Mouse (Mus musculus) liver, adult 2 months (tissue): Measurements from ENCODE around the gene Gnaq. TPM values are rescaled to one million over a fixed set of nuclear protein-coding genes. Genes with fewer than 3 reads are reported as not detected.

ENCODE experiments used
- DNase-seq: peaks from one replicate; pipeline ENCODE4 v3.0.0-alpha.2; 2011; ENCODE audit warnings: low read depth, low spot score; ENCODE audit errors: extremely low read depth
- H3K27ac ChIP-seq: fragments of 200-500 bp; replicated peaks from 2 replicates; pipeline ENCODE4 v1.5.1; 2012; ENCODE audit warnings: low read depth, mild to moderate bottlenecking, control low read depth, inconsistent platforms, low read length; ENCODE audit not compliant: insufficient read depth
- H3K27me3 ChIP-seq: fragments of 200-500 bp; 2 replicates; pipeline ENCODE4 v1.6.1; 2012; ENCODE audit warnings: mild to moderate bottlenecking, moderate library complexity, low read length, inconsistent platforms; ENCODE audit not compliant: control insufficient read depth, insufficient read depth
- H3K36me3 ChIP-seq: fragments of 200-500 bp; 2 replicates; pipeline ENCODE4 v1.6.1; 2012; ENCODE audit warnings: low read length, inconsistent platforms; ENCODE audit not compliant: control insufficient read depth, insufficient read depth
- H3K4me1 ChIP-seq: fragments of 200-500 bp; 2 replicates; pipeline ENCODE4 v1.6.1; 2011; ENCODE audit warnings: low read length; ENCODE audit not compliant: control insufficient read depth, insufficient read depth
- H3K4me3 ChIP-seq: fragments of 200-500 bp; 2 replicates; pipeline ENCODE4 v1.5.1; 2011; ENCODE audit warnings: low read depth, mild to moderate bottlenecking, control low read depth, low read length, moderate library complexity; ENCODE audit not compliant: insufficient read depth
- H3K79me2 ChIP-seq: fragments of 200-500 bp; 2 replicates; pipeline ENCODE4 v1.6.1; 2012; ENCODE audit warnings: inconsistent platforms, mild to moderate bottlenecking, low read length, moderate library complexity; ENCODE audit not compliant: control insufficient read depth, insufficient read depth
- H3K9ac ChIP-seq: fragments of 200-500 bp; 2 replicates; pipeline ENCODE4 v1.6.1; 2012; ENCODE audit warnings: low read depth, mild to moderate bottlenecking, control low read depth, inconsistent platforms, low read length
- CTCF ChIP-seq: fragments of 200-500 bp; IDR thresholded peaks from 2 replicates; pipeline ENCODE4 v1.5.1; 2011; ENCODE audit warnings: low read depth, low read length, control low read depth
- POLR2A ChIP-seq: fragments of 200-500 bp; IDR thresholded peaks from 2 replicates; pipeline ENCODE4 v1.6.1; 2011; ENCODE audit warnings: low read length, control low read depth; ENCODE audit not compliant: insufficient read depth; ENCODE audit errors: extremely low read depth
- WGBS: fragments of 180-500 bp; shearing (Covaris S2); methylation state at CpG from one replicate; pipeline ENCODE4 v1.1.7; 2018; 5-methylcytosine and 5-hydroxymethylcytosine counted together
- polyA plus RNA-seq: library from polyadenylated mRNA; depleted of rRNA; stranded (reverse); fragments of >200 nt; gene quantifications from 2 replicates; pipeline ENCODE4 v1.2.3, GENCODE M21; 2012
- total RNA-seq: library from RNA; depleted of rRNA; stranded (reverse); fragments of >200 nt; gene quantifications from 2 replicates; pipeline ENCODE4 v1.2.3, GENCODE M21; 2014

The Gnaq gene
- total and polyA plus RNA-seq, 2 experiments, result 5.2 to 10.2 TPM

DNA sequence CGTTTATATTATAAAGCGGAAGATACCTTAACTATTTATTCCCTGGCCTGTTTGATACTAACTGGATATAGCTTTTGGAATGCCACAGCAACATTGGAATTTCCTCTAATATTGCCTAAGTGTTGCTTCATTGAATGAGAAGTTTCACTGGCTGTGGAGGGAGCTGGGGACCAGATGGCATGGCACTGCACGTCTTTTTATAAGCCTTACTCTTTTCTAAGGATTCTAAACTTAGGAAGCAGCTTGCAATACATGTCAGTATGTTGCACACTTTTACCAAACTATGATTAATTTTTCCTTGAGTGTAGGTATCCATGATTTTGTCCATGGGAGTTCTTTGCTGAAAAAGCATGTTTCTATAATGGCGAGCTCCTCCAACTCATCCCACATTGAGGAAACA lies 87.3 kb downstream of the Gnaq start:
- no peak for DNase-seq
- Histone ChIP-seq H3K4me3 (no peak overlapping the region), H3K36me3 (peaks cover 3% of the 10 kb centered on the region; the same call in 1 of the 2 replicates), H3K4me1 (peaks cover 2% of the 10 kb centered on the region; the same call in 1 of the 2 replicates), H3K27ac (no peak overlapping the region), H3K27me3 (no peaks in the 10 kb centered on the region), H3K9ac (no peak overlapping the region), H3K79me2 (peaks cover 5% of the 10 kb centered on the region; the same call in 1 of the 2 replicates)
- WGBS, result 88% methylated on average over 4 of the region's 4 CpGs
- no peak for TF ChIP-seq POLR2A
- no peak for TF ChIP-seq CTCF

DNA sequence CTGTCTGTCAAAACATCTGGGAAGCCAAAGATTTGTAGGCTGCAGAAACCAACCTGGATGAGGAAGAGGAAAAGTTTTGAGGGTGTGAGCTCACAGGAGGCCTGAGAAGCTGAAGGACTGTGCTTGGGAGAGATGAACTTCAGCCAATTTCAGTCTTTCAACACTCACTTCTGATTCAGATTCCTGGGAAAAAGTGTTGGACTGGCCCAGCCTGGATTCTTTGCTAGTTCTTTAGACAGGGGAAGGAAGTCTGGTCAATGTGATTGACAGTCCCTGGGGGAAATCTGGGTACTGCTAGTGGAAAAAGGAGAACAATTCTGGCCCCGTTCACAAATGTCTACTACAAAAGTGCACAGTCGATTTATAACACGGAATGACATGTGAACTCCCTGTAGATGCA lies 89.9 kb downstream of the Gnaq start:
- no peaks in the 10 kb centered on the region for H3K27me3 ChIP-seq
- no peak for TF ChIP-seq POLR2A
- no peak for TF ChIP-seq CTCF
- DNase-seq, result no peak
- no peak overlapping the region for H3K27ac ChIP-seq
- no peak overlapping the region for H3K9ac ChIP-seq
- peaks cover 2% of the 10 kb centered on the region; the same call in 1 of the 2 replicates for H3K4me1 ChIP-seq
- H3K36me3 ChIP-seq, result peaks cover 3% of the 10 kb centered on the region; the same call in 1 of the 2 replicates
- peaks cover 6% of the 10 kb centered on the region; the same call in 1 of the 2 replicates for H3K79me2 ChIP-seq
- H3K4me3 ChIP-seq, result no peak overlapping the region
- WGBS, result 92% methylated on average over 3 of the region's 3 CpGs

DNA sequence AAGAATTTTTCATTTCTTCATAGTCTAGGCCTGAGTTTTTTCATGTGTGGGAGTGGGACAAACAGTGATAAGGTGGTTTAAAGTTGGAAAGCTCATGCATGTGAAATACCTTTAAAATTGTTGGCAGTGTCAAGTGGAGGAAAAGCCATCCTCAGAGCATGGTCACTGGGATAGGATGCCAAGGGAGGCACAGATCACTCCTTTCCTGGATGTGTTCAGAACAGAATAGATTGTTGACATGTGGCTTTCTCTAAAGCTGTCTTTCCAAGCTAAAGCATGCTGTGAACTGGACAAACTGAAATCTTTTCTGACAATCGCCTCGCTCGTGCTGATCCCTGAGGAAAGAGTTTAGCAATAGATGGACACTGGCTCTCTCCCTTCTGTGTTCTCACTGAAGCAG lies 90.5 kb downstream of the Gnaq start:
- Histone ChIP-seq H3K9ac (no peak overlapping the region), H3K27ac (no peak overlapping the region), H3K4me3 (no peak overlapping the region), H3K79me2 (peaks cover 6% of the 10 kb centered on the region; the same call in 1 of the 2 replicates), H3K36me3 (peaks cover 3% of the 10 kb centered on the region; the same call in 1 of the 2 replicates), H3K4me1 (peaks cover 2% of the 10 kb centered on the region; the same call in 1 of the 2 replicates), H3K27me3 (no peaks in the 10 kb centered on the region)
- 94% methylated on average over 3 of the region's 3 CpGs for WGBS
- no peak for TF ChIP-seq POLR2A
- no peak for TF ChIP-seq CTCF
- no peak for DNase-seq

DNA sequence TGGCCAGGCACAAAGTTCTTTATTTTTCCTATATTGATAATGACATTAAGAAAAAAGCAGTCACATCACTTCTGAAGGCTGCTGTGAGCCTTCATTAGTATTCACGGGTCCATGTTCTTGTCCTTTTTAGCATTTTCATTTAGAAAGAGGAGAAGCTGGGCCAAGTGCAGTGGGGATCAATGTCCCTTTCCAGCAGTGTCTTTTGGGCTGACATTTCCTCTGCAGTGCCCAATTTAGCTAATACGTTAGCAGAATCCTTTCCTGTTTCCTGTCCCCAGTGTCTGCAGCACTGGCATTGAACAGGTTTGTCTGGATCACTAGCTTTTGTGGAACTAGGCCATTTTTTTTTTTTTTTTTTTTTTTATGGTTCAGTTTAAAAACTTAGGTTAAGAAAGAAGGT lies 92.2 kb downstream of the Gnaq start:
- no peak overlapping the region for H3K4me3 ChIP-seq
- peaks cover 10% of the 10 kb centered on the region; the same call in 1 of the 2 replicates for H3K79me2 ChIP-seq
- H3K27ac ChIP-seq, result no peak overlapping the region
- no peaks in the 10 kb centered on the region; the same call in 1 of the 2 replicates for H3K4me1 ChIP-seq
- TF ChIP-seq CTCF (no peak), POLR2A (no peak)
- no peaks in the 10 kb centered on the region for H3K27me3 ChIP-seq
- WGBS, result 52% methylated on average over 2 of the region's 2 CpGs
- H3K9ac ChIP-seq, result no peak overlapping the region
- DNase-seq, result no peak
- H3K36me3 ChIP-seq, result peaks cover 3% of the 10 kb centered on the region; the same call in 1 of the 2 replicates

DNA sequence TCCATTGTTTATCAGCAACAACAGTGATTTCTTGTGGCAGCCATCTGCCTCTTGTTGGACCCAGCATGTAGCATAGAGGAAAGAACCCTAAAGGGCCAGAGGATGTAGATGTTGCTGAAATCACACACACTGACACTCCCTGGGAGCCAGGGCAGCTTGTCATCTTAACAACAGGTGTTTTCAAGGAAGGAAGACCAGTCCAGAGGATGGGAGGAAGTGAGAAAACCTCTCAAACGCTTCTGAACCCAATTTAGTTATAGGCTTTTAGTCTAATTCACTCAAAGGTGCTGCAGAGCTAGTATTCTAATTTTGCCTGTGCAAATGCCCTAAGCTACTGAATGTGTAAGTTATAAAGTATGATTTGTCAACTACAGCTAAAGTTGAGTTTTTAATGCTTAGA lies 99.0 kb downstream of the Gnaq start:
- no peak for DNase-seq
- no peaks in the 10 kb centered on the region for H3K27me3 ChIP-seq
- H3K9ac ChIP-seq, result no peak overlapping the region
- H3K36me3 ChIP-seq, result no peaks in the 10 kb centered on the region
- H3K79me2 ChIP-seq, result peaks cover 19% of the 10 kb centered on the region
- WGBS, result 80% methylated on average over 1 of the region's 1 CpGs
- H3K4me3 ChIP-seq, result no peak overlapping the region
- no peak overlapping the region for H3K27ac ChIP-seq
- H3K4me1 ChIP-seq, result no peaks in the 10 kb centered on the region
- TF ChIP-seq POLR2A (no peak), CTCF (no peak)

DNA sequence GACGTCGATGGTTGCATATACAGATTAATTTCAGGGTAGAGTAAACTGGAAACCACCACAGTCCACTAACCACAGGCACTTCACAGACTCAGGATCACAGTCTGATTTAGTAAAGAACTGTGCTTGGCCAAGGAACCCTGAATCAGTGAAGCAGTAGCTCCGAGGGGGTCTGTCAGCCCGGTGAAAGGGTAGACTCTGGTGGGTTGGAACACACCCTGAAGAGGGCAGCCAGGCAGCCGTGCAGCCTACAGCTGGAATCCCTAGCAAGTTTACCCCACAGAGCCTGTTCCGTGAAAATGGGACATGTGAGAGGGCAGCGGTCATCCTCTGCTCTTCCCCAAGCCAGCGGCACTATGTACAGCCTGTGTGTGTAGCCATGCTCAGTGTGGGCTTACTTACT lies 103.0 kb downstream of the Gnaq start:
- peaks cover 19% of the 10 kb centered on the region for H3K79me2 ChIP-seq
- H3K27me3 ChIP-seq, result no peaks in the 10 kb centered on the region
- H3K4me1 ChIP-seq, result no peaks in the 10 kb centered on the region; the same call in 1 of the 2 replicates
- TF ChIP-seq POLR2A, result no peak
- no peak for TF ChIP-seq CTCF
- DNase-seq, result no peak
- H3K36me3 ChIP-seq, result no peaks in the 10 kb centered on the region
- 89% methylated on average over 8 of the region's 8 CpGs for WGBS
- no peak overlapping the region for H3K9ac ChIP-seq
- H3K4me3 ChIP-seq, result no peak overlapping the region
- H3K27ac ChIP-seq, result no peak overlapping the region
